Mouse (Mus musculus) frontal cortex, postnatal 14 days (tissue): ENCODE results near the gene Rab14.

Experiments used
- DNase-seq, 2 experiments: peaks; one replicate each; pipeline ENCODE4 v3.0.0; 2022; ENCODE audit warnings: low spot score in 2 of 2

Gene Rab14

GRCm38 (mm10) chr2:35153844-35154554 is 46.9 kb downstream of the Rab14 start:
- no peak for DNase-seq

- DNase-seq = no peak
These were observed 47.7 kb downstream of the Rab14 start for GRCm38 (mm10) chr2:35153179-35153578.

GRCm38 (mm10) chr2:35151303-35151882 is 49.5 kb downstream of the Rab14 start:
- DNase-seq = no peak

DNA sequence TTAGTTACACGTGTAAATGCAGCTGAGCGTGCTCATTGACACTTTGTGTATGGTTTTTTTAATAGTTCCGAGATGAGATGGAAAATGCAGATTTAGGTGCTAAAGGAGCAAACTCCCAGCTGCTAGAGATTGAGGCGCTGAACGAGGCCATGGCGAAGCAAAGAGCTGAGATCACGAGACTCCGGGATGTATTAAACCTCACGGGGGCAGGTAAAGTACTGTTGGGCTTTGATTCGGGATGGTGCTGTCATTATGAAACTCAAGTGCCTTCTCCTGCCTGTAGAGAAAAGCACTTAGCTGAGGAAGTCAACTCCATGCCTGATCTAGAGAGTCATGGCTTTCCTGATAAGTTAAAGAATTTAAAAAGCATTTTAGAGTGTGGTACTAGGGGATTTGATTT is 52.1 kb downstream of the Rab14 start:
- DNase-seq = no peak

- DNase-seq = no peak
These were observed 59.2 kb downstream of the Rab14 start for GRCm38 (mm10) chr2:35141673-35142072.

GRCm38 (mm10) chr2:35138576-35138975 is 62.3 kb downstream of the Rab14 start:
- DNase-seq = no peak

- no peak for DNase-seq
These were observed 67.0 kb downstream of the Rab14 start for GRCm38 (mm10) chr2:35133891-35134290.

DNA sequence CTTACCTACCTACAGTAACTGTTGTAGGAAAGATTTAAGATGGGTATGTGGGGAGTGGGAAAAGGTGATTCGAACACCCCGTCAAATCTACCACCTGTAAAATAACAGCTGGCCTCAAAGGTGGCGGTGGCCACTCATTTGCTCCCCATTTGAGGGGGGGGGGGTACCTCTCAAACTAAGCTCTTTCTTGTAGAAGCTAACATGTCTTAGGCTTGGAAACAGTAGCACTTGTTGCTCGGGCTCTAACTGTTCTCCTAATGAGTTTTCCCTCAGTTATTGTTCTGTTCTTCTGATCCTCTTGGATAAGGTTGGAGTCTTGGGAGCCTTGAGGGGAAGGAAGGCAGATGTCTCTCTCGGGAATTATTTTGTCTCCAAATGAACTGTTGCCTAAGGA is 68.3 kb downstream of the Rab14 start:
- DNase-seq = no peak

GRCm38 (mm10) chr2:35131991-35132661 is 68.8 kb downstream of the Rab14 start:
- peak; percentile 92 to 93 for DNase-seq

GRCm38 (mm10) chr2:35131491-35131890 is 69.4 kb downstream of the Rab14 start:
- no peak for DNase-seq
